Mouse (Mus musculus) stomach, embryonic 15.5 days (tissue): ENCODE results near the gene Serpinb1b. TPM values are rescaled to one million over a fixed set of nuclear protein-coding genes. Genes with fewer than 3 reads are reported as not detected.
"Not testable (repeated sequence)": the region's sequence is repeated elsewhere in the genome, so short reads cannot be mapped to it uniquely, and the experiment has no call there.

Source experiments
- ATAC-seq: fragments of 200-750 bp; cut with Nextera tagmentation; 2 replicates; pipeline ENCODE4 v1.8.0; 2017; ENCODE audit warnings: low read depth, moderate number of reproducible peaks, moderate TSS enrichment; ENCODE audit not compliant: insufficient read depth, low FRiP score
- H3K27ac ChIP-seq: fragments of 300-500 bp; sonication (generic); 2 replicates; pipeline ENCODE4 v1.5.1; 2015; ENCODE audit warnings: mild to moderate bottlenecking, inconsistent platforms
- H3K27me3 ChIP-seq: fragments of 300-500 bp; sonication (generic); replicated peaks from 2 replicates; pipeline ENCODE4 v1.6.1; 2015; ENCODE audit warnings: inconsistent platforms
- H3K36me3 ChIP-seq: fragments of 300-500 bp; sonication (generic); 2 replicates; pipeline ENCODE4 v1.6.1; 2015; ENCODE audit warnings: inconsistent platforms
- H3K4me1 ChIP-seq: fragments of 300-500 bp; sonication (generic); 2 replicates; pipeline ENCODE4 v1.6.1; 2015; ENCODE audit warnings: inconsistent platforms
- H3K4me2 ChIP-seq: fragments of 300-500 bp; sonication (generic); 2 replicates; pipeline ENCODE4 v1.6.1; 2015; ENCODE audit warnings: mild to moderate bottlenecking, inconsistent platforms
- H3K4me3 ChIP-seq: fragments of 300-500 bp; sonication (generic); replicated peaks from 2 replicates; pipeline ENCODE4 v1.5.1; 2015; ENCODE audit warnings: inconsistent platforms
- H3K9ac ChIP-seq: fragments of 300-500 bp; sonication (generic); 2 replicates; pipeline ENCODE4 v1.6.1; 2015; ENCODE audit warnings: inconsistent platforms
- H3K9me3 ChIP-seq: fragments of 300-500 bp; sonication (generic); 2 replicates; pipeline ENCODE4 v1.6.1; 2016; ENCODE audit warnings: inconsistent platforms
- WGBS: fragments of 180-500 bp; shearing (Covaris S2); methylation state at CpG from one replicate; pipeline ENCODE4 v1.1.7; 2015; 5-methylcytosine and 5-hydroxymethylcytosine counted together
- polyA plus RNA-seq: library from polyadenylated mRNA; unstranded; fragments of >200 nt; fragmentation: Nextera tagmentation; extraction: Ambion mirVana; gene quantifications from 2 replicates; pipeline ENCODE4 v1.2.1, GENCODE M21; 2015

Serpinb1b gene
- 0.37 and 0.86 TPM in 2 replicates for polyA plus RNA-seq

DNA sequence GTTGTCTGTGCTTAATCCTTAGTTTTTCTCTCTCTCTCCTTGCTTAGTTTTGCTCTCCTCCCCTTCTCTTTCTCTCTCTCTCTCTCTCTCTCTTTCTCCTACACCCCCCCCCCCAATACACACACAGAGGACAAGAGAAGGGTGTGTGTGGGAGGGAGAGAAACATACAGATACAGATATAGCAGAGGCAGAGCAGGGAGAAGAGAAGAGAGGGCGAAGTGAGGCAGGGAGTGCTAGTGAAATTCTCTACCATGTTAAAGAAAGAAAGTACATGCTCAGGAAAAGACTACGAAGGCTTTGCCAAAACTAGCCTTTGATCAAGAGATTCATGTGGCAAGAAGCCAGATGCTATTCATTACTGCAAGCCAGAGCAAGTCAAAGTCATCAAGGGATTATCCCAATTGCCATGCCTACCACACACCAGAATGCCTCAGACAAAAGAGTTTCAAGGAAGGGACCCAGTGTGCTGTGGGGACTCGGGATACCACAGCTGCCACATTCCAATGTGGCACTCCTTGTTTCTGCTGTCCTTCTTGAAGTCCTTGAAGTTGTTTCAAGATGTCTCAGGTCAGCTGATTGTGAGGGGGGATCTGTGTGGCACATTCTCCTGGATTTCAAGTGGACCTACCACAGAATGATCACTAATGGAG, at the start of gene Serpinb1b:
Gene Serpinb1b (plus strand): TSS at position 520 of the 650 bp plus-strand sequence.
- ATAC-seq, result no peak
- H3K9ac ChIP-seq, result no peak within 1 kb of the TSS
- H3K4me1 ChIP-seq, result no peaks in the 10 kb centered on the region
- no peaks in the 10 kb centered on the region for H3K9me3 ChIP-seq
- peak within 1 kb of the TSS; percentile 31; the same call in 1 of the 2 replicates for H3K27ac ChIP-seq
- H3K4me3 ChIP-seq, result no peak within 1 kb of the TSS
- H3K36me3 ChIP-seq, result no peaks in the 10 kb centered on the region
- H3K4me2 ChIP-seq, result peak within 1 kb of the TSS; percentile 35; the same call in 1 of the 2 replicates
- 55% methylated on average over 3 of the region's 3 CpGs for WGBS
- H3K27me3 ChIP-seq, result no peaks in the 10 kb centered on the region

DNA sequence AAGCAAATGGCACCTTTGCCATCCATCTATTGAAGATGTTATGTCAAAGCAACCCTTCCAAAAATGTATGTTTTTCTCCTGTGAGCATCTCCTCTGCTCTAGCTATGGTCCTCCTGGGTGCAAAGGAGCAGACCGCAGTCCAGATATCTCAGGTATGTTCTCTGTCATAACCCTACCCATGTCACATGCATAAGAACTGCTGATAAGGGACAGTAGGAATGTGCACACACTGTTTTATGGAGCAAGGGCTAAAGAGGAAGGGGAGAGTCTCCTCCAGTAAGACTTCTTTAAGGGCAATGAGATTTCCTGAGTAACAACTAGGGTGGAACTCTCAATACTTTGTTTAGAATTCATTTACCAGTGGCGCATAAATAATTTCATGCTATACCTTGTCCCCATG, 48.9 kb upstream of the Serpinb1b start:
- H3K4me3 ChIP-seq, H3K4me2 ChIP-seq, H3K9ac ChIP-seq, H3K27me3 ChIP-seq, H3K9me3 ChIP-seq, ATAC-seq, H3K27ac ChIP-seq, H3K4me1 ChIP-seq, H3K36me3 ChIP-seq: not testable (repeated sequence)
- WGBS, result 89% methylated on average over 2 of the region's 2 CpGs

DNA sequence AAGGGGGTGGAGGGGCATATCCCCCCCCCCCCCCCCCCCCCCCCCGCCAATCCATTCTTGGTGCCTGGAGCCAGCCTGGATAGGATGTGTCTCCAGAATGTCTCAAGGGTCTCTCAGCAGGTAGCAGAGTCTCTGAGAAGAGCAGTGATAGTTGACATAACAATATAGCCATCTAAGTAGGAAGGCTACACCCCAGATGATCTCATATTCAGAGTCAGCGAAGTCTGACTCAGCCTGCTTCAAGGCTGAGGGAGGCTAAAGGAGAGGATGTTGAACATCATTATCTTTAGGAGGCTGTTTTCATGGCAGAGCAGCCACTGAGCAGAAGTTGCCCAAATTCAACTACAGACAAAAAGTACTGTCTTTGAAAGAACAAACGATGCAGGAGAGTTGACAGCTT, 48.1 kb upstream of the Serpinb1b start:
- 66% methylated on average over 3 of the region's 3 CpGs for WGBS
- ATAC-seq, result no peak
- H3K9me3 ChIP-seq, result no peaks in the 10 kb centered on the region

DNA sequence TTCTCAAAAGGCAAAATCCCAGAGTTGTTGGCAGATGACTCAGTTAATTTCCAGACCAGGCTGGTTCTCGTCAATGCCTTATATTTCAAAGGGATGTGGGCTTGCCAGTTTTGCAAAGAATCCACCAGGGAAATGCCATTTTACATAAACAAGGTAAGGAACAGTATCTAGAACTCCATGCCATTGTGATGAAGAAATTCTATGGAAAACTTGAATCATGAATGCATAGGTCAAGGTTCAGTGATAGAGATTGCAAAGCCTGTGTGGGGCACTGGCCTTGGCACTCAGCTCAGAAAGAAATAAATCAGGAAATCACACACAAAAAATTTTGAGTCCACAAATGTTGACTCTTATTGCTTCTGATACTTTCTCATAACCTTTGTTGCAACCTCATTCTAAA, 42.9 kb upstream of the Serpinb1b start:
- no peaks in the 10 kb centered on the region for H3K27me3 ChIP-seq
- no peak for ATAC-seq
- no peak overlapping the region for H3K9ac ChIP-seq
- H3K4me1 ChIP-seq, result no peaks in the 10 kb centered on the region
- H3K36me3 ChIP-seq, result no peaks in the 10 kb centered on the region
- H3K9me3 ChIP-seq, result no peaks in the 10 kb centered on the region
- no peak overlapping the region for H3K4me2 ChIP-seq
- no peak overlapping the region for H3K4me3 ChIP-seq
- no peak overlapping the region for H3K27ac ChIP-seq
- WGBS, result 56% methylated on average over 1 of the region's 1 CpGs

More for the DNA sequence above, 48.1 kb upstream of the Serpinb1b start:
- H3K9ac ChIP-seq, result no peak overlapping the region
- no peaks in the 10 kb centered on the region for H3K27me3 ChIP-seq
- H3K36me3 ChIP-seq, result no peaks in the 10 kb centered on the region
- H3K4me3 ChIP-seq, result no peak overlapping the region
- no peak overlapping the region for H3K27ac ChIP-seq
- no peak overlapping the region for H3K4me2 ChIP-seq
- H3K4me1 ChIP-seq, result no peaks in the 10 kb centered on the region

DNA sequence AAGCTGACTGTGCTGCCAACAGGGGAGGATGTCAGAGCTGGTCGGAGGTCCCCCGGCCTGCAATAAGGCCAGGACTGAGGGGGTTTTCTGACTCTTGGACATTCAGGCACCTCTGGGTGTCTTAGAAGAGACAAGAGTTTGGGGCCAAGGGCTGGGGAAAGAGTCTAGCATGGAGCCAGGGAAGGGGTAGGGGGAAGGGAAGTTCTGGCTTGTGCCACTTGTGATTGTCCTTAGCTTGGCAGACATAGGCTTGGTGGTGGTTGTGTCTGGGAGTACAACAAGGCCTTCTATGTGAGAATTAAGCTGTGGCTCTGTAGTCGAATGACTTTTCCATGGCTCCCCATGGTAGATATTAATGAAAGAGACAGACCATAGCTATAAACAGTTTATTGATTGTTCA, 34.8 kb upstream of the Serpinb1b start:
- ATAC-seq, result no peak
- 95% methylated on average over 3 of the region's 3 CpGs for WGBS
- no peak overlapping the region for H3K27ac ChIP-seq
- no peak overlapping the region for H3K9ac ChIP-seq
- H3K36me3 ChIP-seq, result no peaks in the 10 kb centered on the region
- no peaks in the 10 kb centered on the region for H3K9me3 ChIP-seq
- H3K27me3 ChIP-seq, result no peaks in the 10 kb centered on the region
- no peak overlapping the region for H3K4me2 ChIP-seq
- no peak overlapping the region for H3K4me3 ChIP-seq
- no peaks in the 10 kb centered on the region for H3K4me1 ChIP-seq

DNA sequence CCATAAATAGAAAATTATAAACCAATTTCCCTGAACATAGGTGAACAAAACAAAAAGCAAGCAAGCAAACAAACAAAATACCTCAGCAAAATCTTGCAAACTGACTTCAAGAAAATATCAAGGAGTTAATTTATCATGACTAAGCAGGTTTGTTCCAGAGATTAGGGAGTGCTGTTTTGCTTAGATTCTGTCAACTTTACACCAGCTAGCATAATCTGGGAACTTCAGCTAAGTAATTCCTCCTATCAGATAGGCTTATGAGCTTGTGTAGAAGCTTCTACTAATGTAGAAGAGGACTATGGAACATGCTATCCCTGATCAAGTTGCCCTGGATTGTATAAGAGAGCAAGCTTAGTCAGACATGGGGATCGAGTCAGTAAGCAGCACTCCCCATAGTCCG, 31.1 kb upstream of the Serpinb1b start:
- no peaks in the 10 kb centered on the region for H3K27me3 ChIP-seq
- WGBS, result 76% methylated on average over 2 of the region's 2 CpGs
- ATAC-seq, result no peak

DNA sequence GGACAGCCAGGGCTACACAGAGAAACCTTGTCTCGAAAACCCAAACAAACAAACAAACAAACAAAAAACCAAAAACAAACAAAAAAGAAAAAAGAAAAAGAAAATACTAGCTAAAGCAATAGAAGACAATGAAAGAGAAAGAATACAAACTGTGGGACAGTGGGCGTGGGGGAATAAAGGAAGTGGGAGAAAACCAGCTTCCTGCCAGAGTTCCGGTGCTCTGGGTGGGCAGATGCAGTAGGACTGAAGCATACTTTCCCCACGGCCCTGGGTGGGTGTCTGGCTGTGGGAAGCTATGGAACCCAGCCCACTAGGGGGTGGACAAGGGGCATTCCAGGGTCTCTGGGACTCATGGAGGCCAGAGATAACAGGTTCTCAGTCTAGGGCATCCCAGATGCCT, 30.2 kb upstream of the Serpinb1b start:
- Histone ChIP-seq H3K4me3 (no peak overlapping the region), H3K27me3 (no peaks in the 10 kb centered on the region), H3K4me1 (no peaks in the 10 kb centered on the region), H3K9ac (no peak overlapping the region), H3K27ac (no peak overlapping the region), H3K4me2 (no peak overlapping the region), H3K36me3 (no peaks in the 10 kb centered on the region), H3K9me3 (no peaks in the 10 kb centered on the region)
- ATAC-seq, result no peak
- WGBS, result 79% methylated on average over 4 of the region's 4 CpGs

More for the DNA sequence above, 31.1 kb upstream of the Serpinb1b start:
- no peaks in the 10 kb centered on the region for H3K36me3 ChIP-seq
- no peaks in the 10 kb centered on the region for H3K4me1 ChIP-seq
- H3K9me3 ChIP-seq, result no peaks in the 10 kb centered on the region
- no peak overlapping the region for H3K4me3 ChIP-seq
- no peak overlapping the region for H3K9ac ChIP-seq
- H3K4me2 ChIP-seq, result no peak overlapping the region
- H3K27ac ChIP-seq, result no peak overlapping the region

DNA sequence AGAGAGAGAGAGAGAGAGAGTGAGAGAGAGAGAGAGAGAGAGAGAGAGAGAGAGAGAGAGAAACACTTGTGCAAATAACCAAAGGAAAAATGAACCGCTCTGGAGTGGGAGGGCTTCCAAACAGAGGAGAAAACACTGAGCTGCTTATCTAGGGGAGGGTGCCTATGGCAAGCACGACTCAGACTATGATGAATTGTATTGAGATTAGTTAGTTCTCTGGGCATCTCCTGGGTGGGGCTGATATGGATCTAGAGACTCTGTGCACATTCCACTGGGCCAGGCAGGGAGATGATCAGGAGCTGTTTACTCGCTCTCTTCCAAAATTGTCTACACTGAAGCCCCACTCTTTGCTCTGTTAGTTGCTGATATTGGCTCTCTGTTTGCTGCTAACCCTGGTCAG, 26.7 kb upstream of the Serpinb1b start:
- ATAC-seq, result no peak
- Histone ChIP-seq H3K27ac (no peak overlapping the region), H3K9me3 (no peaks in the 10 kb centered on the region), H3K4me2 (no peak overlapping the region), H3K36me3 (no peaks in the 10 kb centered on the region), H3K27me3 (no peaks in the 10 kb centered on the region), H3K4me3 (no peak overlapping the region), H3K9ac (no peak overlapping the region), H3K4me1 (no peaks in the 10 kb centered on the region)
- 34% methylated on average over 3 of the region's 3 CpGs for WGBS

DNA sequence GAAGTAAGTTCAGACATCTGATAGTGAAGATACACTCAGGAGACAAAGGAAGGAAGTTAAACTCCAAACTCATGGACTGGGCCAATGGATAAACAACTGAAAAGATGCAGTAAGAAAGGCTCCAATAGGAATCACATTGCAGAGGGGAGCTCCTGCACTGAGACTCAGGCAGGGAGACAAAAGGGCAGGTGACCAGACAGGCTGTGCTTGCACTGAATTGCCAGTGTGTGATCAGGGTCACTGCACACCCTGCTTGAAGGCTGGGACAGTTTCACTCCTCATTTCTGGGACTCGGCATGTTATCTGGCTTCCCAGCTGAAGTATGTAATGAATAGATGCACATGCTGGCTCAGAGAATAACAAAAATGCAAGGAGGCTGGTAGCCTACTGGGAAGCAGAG, 15.3 kb upstream of the Serpinb1b start:
- WGBS, result 58% methylated on average over 1 of the region's 1 CpGs
- Histone ChIP-seq H3K9ac (no peak overlapping the region), H3K4me3 (no peak overlapping the region)

DNA sequence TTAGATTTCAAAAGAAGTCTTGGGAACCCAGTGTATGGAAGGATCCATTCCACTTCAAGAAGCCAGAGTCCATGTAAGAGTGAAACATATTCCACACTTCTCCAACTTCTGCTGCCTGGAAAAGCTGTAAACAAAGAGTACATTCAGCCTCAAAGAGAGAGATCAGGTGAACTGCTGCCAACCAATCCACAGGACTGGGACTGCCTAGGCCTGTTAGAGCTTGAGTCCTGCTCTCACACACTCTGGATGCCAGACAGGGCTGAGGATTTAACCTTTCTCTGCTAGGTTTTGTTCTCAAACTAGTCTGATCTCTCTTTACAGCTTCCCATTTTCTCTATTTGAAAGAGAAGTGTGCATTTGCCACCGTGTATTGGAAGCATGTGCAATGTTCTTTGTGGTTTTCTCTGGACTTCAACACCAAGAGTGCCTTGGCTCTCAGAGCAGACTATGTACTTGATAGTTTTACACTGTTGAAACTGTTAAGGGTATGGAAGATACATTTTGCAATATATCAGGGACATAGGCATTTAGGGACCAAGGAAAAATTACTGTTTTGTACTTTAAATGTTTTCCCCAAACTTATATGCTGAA, 10.9 kb upstream of the Serpinb1b start:
- no peaks in the 10 kb centered on the region for H3K4me1 ChIP-seq
- H3K27me3 ChIP-seq, result no peaks in the 10 kb centered on the region
- 61% methylated on average over 1 of the region's 1 CpGs for WGBS
- H3K9ac ChIP-seq, result no peak overlapping the region
- peak overlapping the region; percentile 22; the same call in 1 of the 2 replicates for H3K27ac ChIP-seq
- no peak overlapping the region for H3K4me3 ChIP-seq
- ATAC-seq, result no peak
- no peaks in the 10 kb centered on the region for H3K9me3 ChIP-seq
- no peaks in the 10 kb centered on the region for H3K36me3 ChIP-seq
- no peak overlapping the region for H3K4me2 ChIP-seq

More for the DNA sequence above, 15.3 kb upstream of the Serpinb1b start:
- Histone ChIP-seq H3K27ac (no peak overlapping the region), H3K27me3 (no peaks in the 10 kb centered on the region), H3K4me2 (no peak overlapping the region), H3K9me3 (no peaks in the 10 kb centered on the region), H3K4me1 (no peaks in the 10 kb centered on the region), H3K36me3 (no peaks in the 10 kb centered on the region)
- no peak for ATAC-seq

DNA sequence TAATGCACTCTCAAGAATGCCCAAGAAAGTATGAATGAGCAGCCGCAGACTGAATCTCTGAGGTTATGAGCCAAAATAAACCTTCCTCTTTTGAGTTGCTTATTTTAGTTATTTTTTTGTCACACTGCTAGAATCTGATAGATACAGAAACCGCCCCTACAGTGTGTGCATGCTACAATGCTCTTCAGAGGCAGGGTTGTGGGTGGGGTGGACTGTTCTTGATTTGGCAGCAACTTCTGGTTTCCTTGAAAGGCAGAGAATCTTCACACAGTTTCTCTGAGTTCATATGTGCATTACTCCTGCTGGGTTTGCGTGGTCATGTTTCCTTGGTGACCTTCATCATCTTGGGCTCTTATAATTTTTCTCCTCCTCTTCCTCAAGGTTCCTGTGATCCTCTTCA, 10.2 kb upstream of the Serpinb1b start:
- H3K27ac ChIP-seq, result peak overlapping the region; percentile 32; the same call in 1 of the 2 replicates
- ATAC-seq, result no peak
- no peak overlapping the region for H3K4me3 ChIP-seq
- H3K4me1 ChIP-seq, result no peaks in the 10 kb centered on the region
- no peak overlapping the region for H3K4me2 ChIP-seq
- no peak overlapping the region for H3K9ac ChIP-seq
- no peaks in the 10 kb centered on the region for H3K9me3 ChIP-seq
- WGBS, result 80% methylated on average over 3 of the region's 3 CpGs
- H3K27me3 ChIP-seq, result no peaks in the 10 kb centered on the region
- no peaks in the 10 kb centered on the region for H3K36me3 ChIP-seq

DNA sequence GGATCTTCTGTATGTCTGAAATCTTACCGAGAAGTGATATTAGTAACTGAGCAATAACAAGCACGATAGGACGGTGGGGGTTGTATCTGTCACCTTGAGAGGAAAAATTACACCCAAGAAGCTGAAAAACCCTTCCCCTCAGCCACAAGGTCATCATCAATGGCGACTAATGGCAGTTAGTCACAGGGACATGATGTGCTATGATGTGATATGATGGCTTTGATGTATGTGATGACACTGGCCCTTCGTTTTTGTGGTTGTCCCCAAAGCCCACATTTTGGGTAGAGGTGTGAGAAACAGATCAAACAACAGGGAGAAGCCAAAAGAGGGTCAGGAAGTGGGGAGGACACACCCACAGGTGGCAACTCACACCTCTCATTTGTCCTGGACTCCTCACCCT, 6.6 kb upstream of the Serpinb1b start:
- no peaks in the 10 kb centered on the region for H3K36me3 ChIP-seq
- no peaks in the 10 kb centered on the region for H3K4me1 ChIP-seq
- 74% methylated on average over 5 of the region's 5 CpGs for WGBS
- no peak overlapping the region for H3K9ac ChIP-seq
- H3K4me2 ChIP-seq, result no peak overlapping the region
- ATAC-seq, result no peak
- no peak overlapping the region for H3K27ac ChIP-seq
- no peaks in the 10 kb centered on the region for H3K27me3 ChIP-seq
- H3K4me3 ChIP-seq, result no peak overlapping the region
- no peaks in the 10 kb centered on the region for H3K9me3 ChIP-seq
